Mouse (Mus musculus) midbrain, embryonic 16.5 days (tissue): ENCODE data around the gene Cntnap2. TPM values are rescaled to one million over a fixed set of nuclear protein-coding genes. Genes with fewer than 3 reads are reported as not detected.

Experiments
- ATAC-seq: fragments of 200-750 bp; cut with Nextera tagmentation; 2 replicates; pipeline ENCODE4 v1.8.0; 2017; ENCODE audit warnings: moderate TSS enrichment
- H3K27ac ChIP-seq: fragments of 300-500 bp; sonication (generic); 2 replicates; pipeline ENCODE4 v1.5.1; 2014; ENCODE audit warnings: mild to moderate bottlenecking, low read length, mixed read lengths
- H3K27me3 ChIP-seq: fragments of 300-500 bp; sonication (generic); 2 replicates; pipeline ENCODE4 v1.6.1; 2014; ENCODE audit warnings: low read depth, low read length, mixed read lengths; ENCODE audit not compliant: control insufficient read depth, insufficient read depth
- H3K36me3 ChIP-seq: fragments of 300-500 bp; sonication (generic); 2 replicates; pipeline ENCODE4 v1.6.1; 2014; ENCODE audit warnings: mild to moderate bottlenecking, low read length, moderate library complexity, mixed read lengths; ENCODE audit not compliant: control insufficient read depth, insufficient read depth
- H3K4me1 ChIP-seq: fragments of 300-500 bp; sonication (generic); 2 replicates; pipeline ENCODE4 v1.6.1; 2014; ENCODE audit warnings: mild to moderate bottlenecking, low read length, mixed read lengths; ENCODE audit not compliant: control insufficient read depth, insufficient read depth
- H3K4me2 ChIP-seq: fragments of 300-500 bp; sonication (generic); 2 replicates; pipeline ENCODE4 v1.6.1; 2014; ENCODE audit warnings: mild to moderate bottlenecking, low read length, mixed read lengths
- H3K4me3 ChIP-seq: fragments of 300-500 bp; sonication (generic); 2 replicates; pipeline ENCODE4 v1.5.1; 2014; ENCODE audit warnings: low read depth, mild to moderate bottlenecking, low read length, moderate library complexity, mixed read lengths
- H3K9ac ChIP-seq: fragments of 300-500 bp; sonication (generic); 2 replicates; pipeline ENCODE4 v1.6.1; 2014; ENCODE audit warnings: low read depth, low read length, mixed read lengths
- H3K9me3 ChIP-seq: fragments of 300-500 bp; sonication (generic); replicated peaks from 2 replicates; pipeline ENCODE4 v1.6.1; 2014; ENCODE audit warnings: mild to moderate bottlenecking, low read length, mixed read lengths; ENCODE audit not compliant: control insufficient read depth, poor library complexity, severe bottlenecking
- WGBS: fragments of 180-500 bp; shearing (Covaris S2); extraction: QIAGEN DNeasy Blood & Tissue Kit; methylation state at CpG from one replicate; pipeline ENCODE4 v1.1.7; 2014; 5-methylcytosine and 5-hydroxymethylcytosine counted together
- polyA plus RNA-seq: library from polyadenylated mRNA; unstranded; fragments of >200 nt; fragmentation: Nextera tagmentation; extraction: Ambion mirVana; gene quantifications from 2 replicates; pipeline ENCODE4 v1.2.1, GENCODE M21; 2015

Cntnap2 gene
- polyA plus RNA-seq, 1 experiment from 2014 or later: 63.5 TPM

GRCm38 (mm10) chr6:47267236-47267635, 2208.1 kb downstream of the Cntnap2 start:
- no peaks in the 10 kb centered on the region for H3K9me3 ChIP-seq
- H3K36me3 ChIP-seq: no peaks in the 10 kb centered on the region
- H3K27me3 ChIP-seq: no peaks in the 10 kb centered on the region
- 0 out of 2 replicates have a peak overlapping the region, but pooled peaks have one; percentile 6 for H3K9ac ChIP-seq
- 30% methylated on average over 3 of the region's 3 CpGs for WGBS
- H3K4me1 ChIP-seq: peaks cover 6% of the 10 kb centered on the region
- H3K27ac ChIP-seq: no peak overlapping the region
- no peak overlapping the region for H3K4me3 ChIP-seq
- peak; percentile 21; the same call in 1 of the 2 replicates for ATAC-seq
- no peak overlapping the region for H3K4me2 ChIP-seq

DNA sequence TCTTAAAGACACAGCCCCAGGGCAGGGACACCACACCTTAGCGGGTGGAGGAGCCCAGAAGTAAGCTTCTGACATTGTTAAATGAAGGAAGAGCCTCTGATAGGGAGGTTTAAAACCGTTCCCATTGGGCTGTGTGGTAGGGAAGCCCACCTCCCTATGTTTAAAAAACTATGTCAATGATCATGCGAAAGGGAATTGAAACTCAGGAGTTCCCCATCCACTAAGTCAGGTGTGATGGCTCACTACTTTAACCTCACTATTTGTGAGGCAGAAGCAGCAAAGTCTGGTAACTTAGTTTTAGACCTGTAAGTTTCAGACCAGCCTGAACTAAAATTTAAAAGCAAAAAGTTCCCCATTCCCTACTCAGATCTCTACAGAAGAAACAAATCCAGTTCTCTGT, 2210.3 kb downstream of the Cntnap2 start:
- H3K4me2 ChIP-seq: no peak overlapping the region
- no peak overlapping the region for H3K4me3 ChIP-seq
- H3K36me3 ChIP-seq: no peaks in the 10 kb centered on the region
- H3K27me3 ChIP-seq: no peaks in the 10 kb centered on the region
- no peak for ATAC-seq
- no peak overlapping the region for H3K27ac ChIP-seq
- H3K4me1 ChIP-seq: peaks cover 9% of the 10 kb centered on the region
- WGBS: 92% methylated on average over 3 of the region's 3 CpGs
- H3K9me3 ChIP-seq: no peaks in the 10 kb centered on the region
- no peak overlapping the region for H3K9ac ChIP-seq

- Histone ChIP-seq H3K36me3 (no peaks in the 10 kb centered on the region), H3K4me2 (no peak overlapping the region), H3K27me3 (no peaks in the 10 kb centered on the region), H3K9me3 (no peaks in the 10 kb centered on the region), H3K4me1 (peaks cover 7% of the 10 kb centered on the region; the same call in 1 of the 2 replicates), H3K27ac (no peak overlapping the region), H3K4me3 (no peak overlapping the region), H3K9ac (no peak overlapping the region)
- 90% methylated on average over 3 of the region's 3 CpGs for WGBS
- no peak for ATAC-seq
These were observed 2212.4 kb downstream of the Cntnap2 start for GRCm38 (mm10) chr6:47271576-47271975.

GRCm38 (mm10) chr6:47272606-47273575, 2213.7 kb downstream of the Cntnap2 start:
- 21% methylated on average over 8 of the region's 8 CpGs for WGBS
- Histone ChIP-seq H3K27ac (peak overlapping the region; percentile 80), H3K9me3 (no peaks in the 10 kb centered on the region), H3K27me3 (no peaks in the 10 kb centered on the region), H3K4me3 (no peak overlapping the region), H3K4me1 (peaks cover 10% of the 10 kb centered on the region; the same call in 1 of the 2 replicates), H3K4me2 (0 out of 2 replicates have a peak overlapping the region, but pooled peaks have one; percentile 2), H3K9ac (no peak overlapping the region), H3K36me3 (no peaks in the 10 kb centered on the region)
- peak; percentile 62 for ATAC-seq

- no peak overlapping the region for H3K27ac ChIP-seq
- H3K4me2 ChIP-seq: no peak overlapping the region
- peaks cover 15% of the 10 kb centered on the region for H3K4me1 ChIP-seq
- H3K4me3 ChIP-seq: no peak overlapping the region
- ATAC-seq: no peak
- H3K9ac ChIP-seq: no peak overlapping the region
- H3K27me3 ChIP-seq: no peaks in the 10 kb centered on the region
- no peaks in the 10 kb centered on the region for H3K36me3 ChIP-seq
- no peaks in the 10 kb centered on the region for H3K9me3 ChIP-seq
- 17% methylated on average over 2 of the region's 2 CpGs for WGBS
These were observed 2215.9 kb downstream of the Cntnap2 start for GRCm38 (mm10) chr6:47275065-47275464.

DNA sequence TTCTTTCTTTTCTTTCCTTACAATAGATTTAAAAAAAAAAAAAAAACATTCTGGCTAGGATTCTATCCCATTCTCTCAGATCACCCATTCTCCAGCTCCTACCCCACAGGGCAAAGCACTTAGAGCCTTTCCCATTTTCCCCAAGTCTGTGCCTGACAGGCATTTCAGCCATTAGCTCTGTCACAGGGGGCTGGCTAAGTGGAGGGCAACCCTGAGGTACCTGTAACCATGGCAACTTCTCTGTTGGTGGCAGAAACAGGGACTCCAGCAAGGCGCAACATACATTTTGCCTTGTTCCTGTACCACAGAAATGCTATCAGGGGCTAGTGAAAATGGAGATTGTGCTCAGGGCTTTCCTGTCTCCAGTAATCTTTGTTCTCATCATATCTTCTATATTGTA, 2220.0 kb downstream of the Cntnap2 start:
- 0% methylated on average over 1 of the region's 1 CpGs for WGBS
- no peaks in the 10 kb centered on the region for H3K9me3 ChIP-seq
- peaks cover 16% of the 10 kb centered on the region for H3K4me1 ChIP-seq
- no peak overlapping the region for H3K4me3 ChIP-seq
- ATAC-seq: peak; percentile 80
- H3K36me3 ChIP-seq: no peaks in the 10 kb centered on the region
- H3K4me2 ChIP-seq: no peak overlapping the region
- no peak overlapping the region for H3K9ac ChIP-seq
- no peak overlapping the region for H3K27ac ChIP-seq
- no peaks in the 10 kb centered on the region for H3K27me3 ChIP-seq

DNA sequence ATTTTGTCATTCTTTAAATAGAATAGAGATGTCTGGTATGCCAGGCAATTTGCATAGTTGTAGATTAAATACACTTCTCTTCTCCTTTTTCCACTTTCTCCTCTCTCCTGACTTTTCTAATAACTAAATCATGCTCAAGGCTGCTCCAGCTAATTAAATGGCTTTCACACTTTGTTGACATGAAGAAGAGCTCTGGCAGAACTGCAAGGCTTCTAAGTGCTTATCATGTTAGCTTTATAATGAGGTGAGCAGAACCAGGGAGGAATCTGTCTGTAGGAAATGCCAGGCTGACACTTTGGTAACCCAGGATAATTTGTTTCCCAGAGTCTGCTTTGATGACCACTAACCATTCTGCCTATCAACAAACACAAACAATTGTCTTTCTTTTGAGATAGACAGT, 2222.4 kb downstream of the Cntnap2 start:
- Histone ChIP-seq H3K36me3 (no peaks in the 10 kb centered on the region), H3K4me1 (peaks cover 24% of the 10 kb centered on the region), H3K4me3 (no peak overlapping the region), H3K9ac (no peak overlapping the region), H3K27ac (0 out of 2 replicates have a peak overlapping the region, but pooled peaks have one; percentile 32), H3K9me3 (no peaks in the 10 kb centered on the region), H3K27me3 (no peaks in the 10 kb centered on the region), H3K4me2 (no peak overlapping the region)
- no peak for ATAC-seq

- Histone ChIP-seq H3K4me1 (peaks cover 22% of the 10 kb centered on the region), H3K9me3 (no peaks in the 10 kb centered on the region), H3K9ac (no peak overlapping the region), H3K27me3 (no peaks in the 10 kb centered on the region), H3K36me3 (no peaks in the 10 kb centered on the region), H3K4me3 (no peak overlapping the region), H3K4me2 (no peak overlapping the region), H3K27ac (no peak overlapping the region)
- 55% methylated on average over 2 of the region's 2 CpGs for WGBS
- ATAC-seq: no peak
These were observed 2225.6 kb downstream of the Cntnap2 start for GRCm38 (mm10) chr6:47284794-47285193.

- no peak overlapping the region for H3K4me3 ChIP-seq
These were observed 2226.6 kb downstream of the Cntnap2 start for GRCm38 (mm10) chr6:47285742-47286141.

More at GRCm38 (mm10) chr6:47285742-47286141, 2226.6 kb downstream of the Cntnap2 start:
- Histone ChIP-seq H3K4me1 (peaks cover 22% of the 10 kb centered on the region), H3K27me3 (no peaks in the 10 kb centered on the region), H3K27ac (no peak overlapping the region), H3K36me3 (no peaks in the 10 kb centered on the region), H3K4me2 (no peak overlapping the region), H3K9ac (no peak overlapping the region), H3K9me3 (no peaks in the 10 kb centered on the region)
- ATAC-seq: peak; percentile 31
- WGBS: 77% methylated on average over 1 of the region's 1 CpGs
